Mouse (Mus musculus): Measurements from ENCODE around the gene Tab3.

- TF ChIP-seq CTCF (IDR thresholded peaks at IDR 0.05; ENCODE audit: extremely low read depth, insufficient read depth, insufficient read length, insufficient replicate concordance): no peak
- TF ChIP-seq POLR2A (IDR thresholded peaks at IDR 0.05; ENCODE audit: low read depth, low read length): no peak
Observed at GRCm38 (mm10) chrX:85558931-85559330, 14.9 kb upstream of the Tab3 start.

Measured in spleen, adult 2 months (tissue).